Mouse (Mus musculus): ENCODE data around the gene Acat2. TPM values are rescaled to one million over a fixed set of nuclear protein-coding genes. Genes with fewer than 3 reads are reported as not detected.

The Acat2 gene
- polyA plus RNA-seq, 1 experiment from 2014 or later: 98.2 TPM

DNA sequence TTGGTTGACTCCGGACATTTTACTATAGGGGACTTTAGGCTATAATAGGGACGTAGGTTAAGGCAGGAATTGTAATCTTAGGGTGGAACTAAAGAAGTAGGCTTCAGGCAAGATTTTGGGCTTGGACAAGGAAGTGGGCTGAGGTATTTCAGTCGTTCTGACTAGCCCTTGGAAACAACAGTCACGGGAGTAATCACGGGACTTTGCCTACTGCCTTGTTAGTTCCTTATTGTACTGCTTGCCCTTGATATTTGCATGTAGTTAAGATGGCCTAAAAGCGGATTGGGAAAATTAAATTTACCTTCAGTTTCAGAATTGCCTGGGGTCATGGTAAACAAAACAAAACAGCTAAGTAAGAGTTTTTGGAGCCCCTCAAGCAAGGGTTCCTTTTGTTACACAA lies 38.5 kb upstream of the Acat2 start:
- Histone ChIP-seq H3K36me3 (ENCODE audit: insufficient read depth) (no peaks in the 10 kb centered on the region), H3K9me3 (ENCODE audit: low read depth, low read length) (no peaks in the 10 kb centered on the region), H3K4me1 (ENCODE audit: insufficient read depth) (no peaks in the 10 kb centered on the region), H3K4me3 (ENCODE audit: low read depth, low read length) (no peak overlapping the region), H3K27me3 (ENCODE audit: insufficient read depth, low read length) (no peaks in the 10 kb centered on the region), H3K9ac (no peak overlapping the region), H3K4me2 (no peak overlapping the region), H3K27ac (ENCODE audit: low read depth) (no peak overlapping the region)
- DNase-seq (no peak), ATAC-seq (ENCODE audit: insufficient read depth) (no peak)
- WGBS: 80% methylated on average over 6 of the region's 6 CpGs
- TF ChIP-seq CTCF (IDR thresholded peaks at IDR 0.05; ENCODE audit: low read depth): no peak

DNA sequence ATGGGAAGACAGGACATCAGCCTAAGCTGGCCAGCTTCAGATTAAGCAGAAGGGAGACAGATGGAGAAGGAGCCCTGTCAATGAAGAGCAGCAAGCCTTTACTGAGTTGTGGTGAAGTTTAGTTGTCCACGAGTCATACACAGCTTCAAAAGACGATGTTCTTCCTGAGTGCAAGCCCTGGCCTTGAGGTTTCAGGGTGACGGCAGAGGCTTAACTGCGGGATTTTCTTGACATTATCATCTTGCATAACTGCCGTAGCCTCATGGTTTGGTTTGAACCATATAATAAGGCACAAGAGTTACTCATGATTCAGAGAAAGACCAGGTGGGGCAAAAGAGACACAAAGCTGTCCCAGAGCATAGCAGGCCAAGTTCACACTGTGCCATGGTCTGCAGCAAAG lies 37.3 kb upstream of the Acat2 start:
- no peak overlapping the region for H3K4me2 ChIP-seq
- H3K9ac ChIP-seq: no peak overlapping the region; the same call in 1 of the 2 replicates
- H3K27ac ChIP-seq (ENCODE audit: low read depth): no peak overlapping the region
- DNase-seq (no peak), ATAC-seq (ENCODE audit: insufficient read depth) (no peak)
- H3K4me1 ChIP-seq (ENCODE audit: insufficient read depth): no peaks in the 10 kb centered on the region; the same call in 1 of the 2 replicates
- H3K4me3 ChIP-seq (ENCODE audit: low read depth, low read length): no peak overlapping the region
- WGBS: 88% methylated on average over 5 of the region's 5 CpGs
- no peak for TF ChIP-seq CTCF (IDR thresholded peaks at IDR 0.05; ENCODE audit: low read depth)
- no peaks in the 10 kb centered on the region for H3K9me3 ChIP-seq (ENCODE audit: low read depth, low read length)
- H3K36me3 ChIP-seq (ENCODE audit: insufficient read depth): no peaks in the 10 kb centered on the region
- no peaks in the 10 kb centered on the region for H3K27me3 ChIP-seq (ENCODE audit: insufficient read depth, low read length)

DNA sequence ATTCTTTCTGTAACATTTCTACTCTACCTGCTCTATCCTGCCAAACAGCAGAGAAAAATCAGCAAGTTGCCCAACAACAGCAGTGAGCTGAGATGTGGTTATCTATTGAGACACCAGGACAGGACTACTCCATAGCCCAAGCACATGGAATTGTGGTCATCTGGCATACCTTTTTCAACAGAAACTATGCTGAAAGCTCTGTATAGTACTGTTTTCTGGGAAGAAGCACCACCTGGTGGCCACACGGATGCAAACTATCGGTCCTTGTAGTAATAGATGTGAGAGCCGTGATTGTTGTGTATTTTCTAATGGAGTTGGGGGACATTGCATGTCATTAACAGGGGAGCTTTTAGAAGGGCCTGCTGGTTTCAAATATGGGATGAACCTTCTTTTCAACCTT lies 35.8 kb upstream of the Acat2 start:
- peak; percentile 65 for TF ChIP-seq CTCF (IDR thresholded peaks at IDR 0.05; ENCODE audit: low read depth)
- H3K27ac ChIP-seq (ENCODE audit: low read depth): no peak overlapping the region
- no peaks in the 10 kb centered on the region for H3K9me3 ChIP-seq (ENCODE audit: low read depth, low read length)
- H3K4me3 ChIP-seq (ENCODE audit: low read depth, low read length): no peak overlapping the region
- no peak overlapping the region for H3K9ac ChIP-seq
- 21% methylated on average over 3 of the region's 3 CpGs for WGBS
- peak; percentile 76 for DNase-seq
- no peaks in the 10 kb centered on the region for H3K27me3 ChIP-seq (ENCODE audit: insufficient read depth, low read length)
- no peaks in the 10 kb centered on the region for H3K36me3 ChIP-seq (ENCODE audit: insufficient read depth)
- no peaks in the 10 kb centered on the region; the same call in 1 of the 2 replicates for H3K4me1 ChIP-seq (ENCODE audit: insufficient read depth)
- no peak for ATAC-seq (ENCODE audit: insufficient read depth)
- no peak overlapping the region for H3K4me2 ChIP-seq

DNA sequence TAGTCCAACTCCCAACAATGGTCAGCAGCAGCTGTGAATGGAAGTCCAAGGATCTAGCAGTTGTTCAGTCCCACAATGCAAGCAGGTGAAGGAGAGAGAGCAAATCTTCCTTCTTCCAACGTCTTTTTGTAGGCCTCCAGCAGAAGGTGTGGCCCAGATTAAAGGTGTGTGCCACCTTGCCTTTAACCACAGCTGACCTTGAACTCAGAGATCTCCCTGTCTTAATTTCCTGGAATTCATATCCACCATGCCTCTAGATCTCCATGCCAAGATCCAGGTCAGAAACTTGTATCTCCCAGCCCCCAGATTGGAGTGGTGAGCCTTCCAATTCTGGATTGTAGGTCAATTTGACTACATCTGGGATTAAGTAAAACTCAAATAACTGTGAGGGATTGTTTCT lies 33.5 kb upstream of the Acat2 start, which contains the start of gene Wtap:
TSS of gene Wtap (minus strand) at position 101 of the 400 bp plus-strand sequence.
- no peak for DNase-seq
- H3K27ac ChIP-seq (ENCODE audit: low read depth): peak within 1 kb of the TSS; percentile 100
- ATAC-seq (ENCODE audit: insufficient read depth): no peak

DNA sequence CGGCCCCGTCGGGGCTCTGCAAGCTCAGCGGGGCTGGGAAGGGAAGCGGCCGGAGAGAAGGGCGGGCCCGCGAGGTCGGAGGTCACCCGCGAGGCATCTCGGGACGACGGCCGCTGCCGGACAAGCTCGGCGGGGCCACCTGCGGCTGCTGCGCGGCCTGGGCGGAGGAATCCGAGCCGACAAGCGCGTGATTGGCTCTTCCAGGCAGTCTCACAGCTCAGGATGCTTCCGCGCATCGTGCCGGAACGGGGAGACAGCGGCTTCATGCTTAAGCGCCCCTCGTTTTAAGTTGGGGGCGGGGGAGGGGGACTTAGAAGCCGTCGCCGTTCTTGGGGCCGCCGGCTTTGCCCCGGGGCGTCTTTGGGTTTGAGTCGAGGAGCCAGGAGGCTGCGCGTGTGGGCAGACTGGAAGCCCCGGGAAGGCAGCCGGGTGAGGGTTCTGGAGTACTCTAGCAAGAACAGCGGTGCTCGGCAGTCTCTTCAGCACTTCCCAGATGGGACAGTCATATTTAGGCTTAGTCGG lies 32.0 kb upstream of the Acat2 start:
- H3K36me3 ChIP-seq (ENCODE audit: insufficient read depth): 0 out of 2 replicates have a peak, but pooled peaks cover 8% of the 10 kb centered on the region

More for the DNA sequence above, 33.5 kb upstream of the Acat2 start, which contains the start of gene Wtap:
- Histone ChIP-seq H3K9ac (peak within 1 kb of the TSS; percentile 99), H3K36me3 (ENCODE audit: insufficient read depth) (no peaks in the 10 kb centered on the region), H3K27me3 (ENCODE audit: insufficient read depth, low read length) (no peaks in the 10 kb centered on the region), H3K4me1 (ENCODE audit: insufficient read depth) (peaks cover 4% of the 10 kb centered on the region), H3K9me3 (ENCODE audit: low read depth, low read length) (no peaks in the 10 kb centered on the region), H3K4me2 (peak within 1 kb of the TSS; percentile 65), H3K4me3 (ENCODE audit: low read depth, low read length) (peak within 1 kb of the TSS; percentile 99)
- TF ChIP-seq CTCF (IDR thresholded peaks at IDR 0.05; ENCODE audit: low read depth): no peak
- 71% methylated on average over 1 of the region's 1 CpGs for WGBS

DNA sequence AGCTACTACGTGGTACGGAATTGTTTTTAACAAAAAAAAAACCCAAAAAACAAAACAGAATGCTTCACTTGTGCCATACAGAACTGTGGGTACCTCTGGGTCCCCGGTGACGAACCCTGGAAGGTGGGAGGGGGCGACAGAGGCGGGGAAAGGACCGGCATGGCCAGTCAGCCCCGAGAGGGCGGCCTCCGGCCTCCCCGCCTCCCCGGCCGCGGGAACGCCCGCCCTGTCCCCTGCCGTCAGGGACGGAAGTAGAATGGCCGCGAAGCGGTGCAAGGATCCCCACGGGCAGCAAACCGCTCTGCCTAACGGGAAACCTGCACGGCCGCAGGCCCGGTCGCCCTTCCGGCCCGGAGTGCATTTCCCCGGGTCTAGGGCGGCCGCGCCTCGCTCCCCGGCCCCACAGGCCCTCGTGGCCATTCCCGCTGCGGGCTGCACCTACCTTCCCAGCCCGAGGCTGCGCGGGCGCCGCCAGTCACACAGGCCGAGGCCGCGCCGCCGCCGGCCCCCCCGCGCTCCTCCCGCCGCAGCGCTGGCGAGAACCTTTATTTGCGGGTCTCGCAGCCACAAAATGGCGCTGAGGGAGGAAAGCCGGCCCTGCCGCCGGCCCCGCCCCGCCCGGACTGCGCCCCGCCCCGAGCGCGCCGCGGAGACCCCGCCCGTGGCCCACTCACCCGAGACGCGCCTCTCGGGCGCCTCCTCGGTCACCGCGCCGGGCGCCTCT lies 31.2 kb upstream of the Acat2 start:
- WGBS: under 1% methylated on average over 74 of the region's 84 CpGs

More for the DNA sequence above, 32.0 kb upstream of the Acat2 start:
- Histone ChIP-seq H3K9me3 (ENCODE audit: low read depth, low read length) (no peaks in the 10 kb centered on the region), H3K4me1 (ENCODE audit: insufficient read depth) (peaks cover 4% of the 10 kb centered on the region), H3K27me3 (ENCODE audit: insufficient read depth, low read length) (no peaks in the 10 kb centered on the region), H3K9ac (peak overlapping the region; percentile 99), H3K27ac (ENCODE audit: low read depth) (peak overlapping the region; percentile 100), H3K4me2 (peak overlapping the region; percentile 65), H3K4me3 (ENCODE audit: low read depth, low read length) (peak overlapping the region; percentile 99)
- under 1% methylated on average over 51 of the region's 51 CpGs for WGBS
- DNase-seq: peak; percentile 97
- peak; percentile 87 for ATAC-seq (ENCODE audit: insufficient read depth)
- TF ChIP-seq CTCF (IDR thresholded peaks at IDR 0.05; ENCODE audit: low read depth): no peak

DNA sequence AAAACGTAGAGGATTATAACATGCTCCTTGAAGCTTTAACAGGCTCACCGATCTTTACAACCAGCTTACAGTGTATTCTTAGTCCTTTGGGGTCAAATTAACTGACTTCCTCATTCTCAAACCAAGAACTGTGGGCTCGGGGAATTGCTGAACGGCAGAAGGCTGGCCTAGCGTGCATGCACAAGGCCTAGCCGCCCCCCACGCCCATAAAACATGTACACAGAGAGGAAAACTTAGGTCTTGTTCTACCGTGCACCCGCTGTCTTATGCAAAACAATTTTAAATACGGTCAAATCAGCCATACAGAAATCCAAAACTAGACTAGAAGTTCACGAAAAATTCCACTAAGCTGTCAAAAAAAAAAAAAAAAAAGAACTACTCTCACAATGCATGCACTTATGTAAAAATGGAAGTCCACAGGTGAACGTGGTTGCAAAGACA lies 30.7 kb upstream of the Acat2 start:
- Histone ChIP-seq H3K27ac (ENCODE audit: low read depth) (peak overlapping the region; percentile 100), H3K4me1 (ENCODE audit: insufficient read depth) (peaks cover 4% of the 10 kb centered on the region), H3K9ac (peak overlapping the region; percentile 99), H3K9me3 (ENCODE audit: low read depth, low read length) (no peaks in the 10 kb centered on the region), H3K27me3 (ENCODE audit: insufficient read depth, low read length) (no peaks in the 10 kb centered on the region), H3K36me3 (ENCODE audit: insufficient read depth) (0 out of 2 replicates have a peak, but pooled peaks cover 9% of the 10 kb centered on the region), H3K4me2 (peak overlapping the region; percentile 94), H3K4me3 (ENCODE audit: low read depth, low read length) (peak overlapping the region; percentile 99)
- no peak for ATAC-seq (ENCODE audit: insufficient read depth)
- TF ChIP-seq CTCF (IDR thresholded peaks at IDR 0.05; ENCODE audit: low read depth): no peak
- WGBS: 2% methylated on average over 12 of the region's 12 CpGs
- peak; percentile 55 for DNase-seq

More for the DNA sequence above, 31.2 kb upstream of the Acat2 start:
- DNase-seq (peak; percentile 88), ATAC-seq (ENCODE audit: insufficient read depth) (peak; percentile 95)
- peak overlapping the region; percentile 100 for H3K27ac ChIP-seq (ENCODE audit: low read depth)
- H3K9ac ChIP-seq: peak overlapping the region; percentile 99
- H3K4me3 ChIP-seq (ENCODE audit: low read depth, low read length): peak overlapping the region; percentile 99
- H3K27me3 ChIP-seq (ENCODE audit: insufficient read depth, low read length): no peaks in the 10 kb centered on the region
- peak overlapping the region; percentile 94 for H3K4me2 ChIP-seq
- no peaks in the 10 kb centered on the region for H3K9me3 ChIP-seq (ENCODE audit: low read depth, low read length)
- H3K36me3 ChIP-seq (ENCODE audit: insufficient read depth): 0 out of 2 replicates have a peak, but pooled peaks cover 8% of the 10 kb centered on the region
- H3K4me1 ChIP-seq (ENCODE audit: insufficient read depth): peaks cover 4% of the 10 kb centered on the region
- no peak for TF ChIP-seq CTCF (IDR thresholded peaks at IDR 0.05; ENCODE audit: low read depth)
